Mouse (Mus musculus): ENCODE data around the gene Dlg2. TPM values are rescaled to one million over a fixed set of nuclear protein-coding genes. Genes with fewer than 3 reads are reported as not detected.

Dlg2 gene
- polyA plus RNA-seq, 1 experiment: 38.6 TPM

- TF ChIP-seq CTCF (IDR thresholded peaks at IDR 0.05; ENCODE audit: borderline replicate concordance, extremely low read depth, insufficient read depth, insufficient read length): no peak
- no peak for TF ChIP-seq POLR2A (IDR thresholded peaks at IDR 0.05; ENCODE audit: borderline replicate concordance, extremely low read depth, insufficient read depth, insufficient read length, poor library complexity, severe bottlenecking)
- no peak for DNase-seq (ENCODE audit: low read depth)
Observed at GRCm38 (mm10) chr7:91218321-91218987, 742.0 kb downstream of the Dlg2 start.

GRCm38 (mm10) chr7:91226442-91226841 lies 750.0 kb downstream of the Dlg2 start:
- TF ChIP-seq POLR2A (IDR thresholded peaks at IDR 0.05; ENCODE audit: borderline replicate concordance, extremely low read depth, insufficient read depth, insufficient read length, poor library complexity, severe bottlenecking) (no peak), CTCF (IDR thresholded peaks at IDR 0.05; ENCODE audit: borderline replicate concordance, extremely low read depth, insufficient read depth, insufficient read length) (peak; percentile 79)
- DNase-seq (ENCODE audit: low read depth): peak; percentile 88

GRCm38 (mm10) chr7:91241718-91242117 lies 765.2 kb downstream of the Dlg2 start:
- no peak for TF ChIP-seq CTCF (IDR thresholded peaks at IDR 0.05; ENCODE audit: borderline replicate concordance, extremely low read depth, insufficient read depth, insufficient read length)
- TF ChIP-seq POLR2A (IDR thresholded peaks at IDR 0.05; ENCODE audit: borderline replicate concordance, extremely low read depth, insufficient read depth, insufficient read length, poor library complexity, severe bottlenecking): no peak
- DNase-seq (ENCODE audit: low read depth): no peak

GRCm38 (mm10) chr7:91261672-91262030 lies 785.2 kb downstream of the Dlg2 start:
- no peak for DNase-seq (ENCODE audit: low read depth)
- TF ChIP-seq POLR2A (IDR thresholded peaks at IDR 0.05; ENCODE audit: borderline replicate concordance, extremely low read depth, insufficient read depth, insufficient read length, poor library complexity, severe bottlenecking): no peak
- TF ChIP-seq CTCF (IDR thresholded peaks at IDR 0.05; ENCODE audit: borderline replicate concordance, extremely low read depth, insufficient read depth, insufficient read length): no peak

- TF ChIP-seq CTCF (IDR thresholded peaks at IDR 0.05; ENCODE audit: borderline replicate concordance, extremely low read depth, insufficient read depth, insufficient read length) (no peak), POLR2A (IDR thresholded peaks at IDR 0.05; ENCODE audit: borderline replicate concordance, extremely low read depth, insufficient read depth, insufficient read length, poor library complexity, severe bottlenecking) (0 out of 2 replicates have a peak, but pooled peaks have one; percentile 7)
- peak; percentile 83 for DNase-seq (ENCODE audit: low read depth)
Observed at GRCm38 (mm10) chr7:91262031-91262951, 785.8 kb downstream of the Dlg2 start.

GRCm38 (mm10) chr7:91262998-91263397 lies 786.5 kb downstream of the Dlg2 start:
- no peak for TF ChIP-seq POLR2A (IDR thresholded peaks at IDR 0.05; ENCODE audit: borderline replicate concordance, extremely low read depth, insufficient read depth, insufficient read length, poor library complexity, severe bottlenecking)
- TF ChIP-seq CTCF (IDR thresholded peaks at IDR 0.05; ENCODE audit: borderline replicate concordance, extremely low read depth, insufficient read depth, insufficient read length): no peak
- DNase-seq (ENCODE audit: low read depth): peak; percentile 49

GRCm38 (mm10) chr7:91267764-91268163 lies 791.3 kb downstream of the Dlg2 start:
- TF ChIP-seq POLR2A (IDR thresholded peaks at IDR 0.05; ENCODE audit: borderline replicate concordance, extremely low read depth, insufficient read depth, insufficient read length, poor library complexity, severe bottlenecking): no peak
- no peak for TF ChIP-seq CTCF (IDR thresholded peaks at IDR 0.05; ENCODE audit: borderline replicate concordance, extremely low read depth, insufficient read depth, insufficient read length)
- peak; percentile 35 for DNase-seq (ENCODE audit: low read depth)

GRCm38 (mm10) chr7:91284167-91284566 lies 807.7 kb downstream of the Dlg2 start:
- DNase-seq (ENCODE audit: low read depth): no peak
- TF ChIP-seq CTCF (IDR thresholded peaks at IDR 0.05; ENCODE audit: borderline replicate concordance, extremely low read depth, insufficient read depth, insufficient read length) (no peak), POLR2A (IDR thresholded peaks at IDR 0.05; ENCODE audit: borderline replicate concordance, extremely low read depth, insufficient read depth, insufficient read length, poor library complexity, severe bottlenecking) (no peak)

GRCm38 (mm10) chr7:91288324-91288723 lies 811.9 kb downstream of the Dlg2 start:
- peak; percentile 34 for DNase-seq (ENCODE audit: low read depth)

GRCm38 (mm10) chr7:91296127-91296526 lies 819.7 kb downstream of the Dlg2 start:
- TF ChIP-seq CTCF (IDR thresholded peaks at IDR 0.05; ENCODE audit: borderline replicate concordance, extremely low read depth, insufficient read depth, insufficient read length) (no peak), POLR2A (IDR thresholded peaks at IDR 0.05; ENCODE audit: borderline replicate concordance, extremely low read depth, insufficient read depth, insufficient read length, poor library complexity, severe bottlenecking) (no peak)
- DNase-seq (ENCODE audit: low read depth): no peak

More at GRCm38 (mm10) chr7:91288324-91288723, 811.9 kb downstream of the Dlg2 start:
- no peak for TF ChIP-seq POLR2A (IDR thresholded peaks at IDR 0.05; ENCODE audit: borderline replicate concordance, extremely low read depth, insufficient read depth, insufficient read length, poor library complexity, severe bottlenecking)
- no peak for TF ChIP-seq CTCF (IDR thresholded peaks at IDR 0.05; ENCODE audit: borderline replicate concordance, extremely low read depth, insufficient read depth, insufficient read length)

- TF ChIP-seq CTCF (IDR thresholded peaks at IDR 0.05; ENCODE audit: borderline replicate concordance, extremely low read depth, insufficient read depth, insufficient read length) (no peak), POLR2A (IDR thresholded peaks at IDR 0.05; ENCODE audit: borderline replicate concordance, extremely low read depth, insufficient read depth, insufficient read length, poor library complexity, severe bottlenecking) (no peak)
- no peak for DNase-seq (ENCODE audit: low read depth)
Observed at GRCm38 (mm10) chr7:91311177-91311576, 834.7 kb downstream of the Dlg2 start.

Data from brain, embryonic 14.5 days (tissue).